Mouse (Mus musculus) neutrophil, adult 5-6 weeks (primary cell): ENCODE measurements at regions not wholly inside any gene's neighbourhood (a gene's known extent, or its start where the extent isn't known, plus 50 kb on each side); places are given as distances from the start of the nearest gene placed in this dataset.

Source experiments
- ATAC-seq: fragments of 151-379, 151-347 bp; 2 replicates; pipeline ENCODE4 v1.8.0; 2017; ENCODE audit warnings: mild to moderate bottlenecking, moderate TSS enrichment; ENCODE audit not compliant: insufficient number of reproducible peaks, poor library complexity, low FRiP score, severe bottlenecking; ENCODE audit errors: extremely low read depth

DNA sequence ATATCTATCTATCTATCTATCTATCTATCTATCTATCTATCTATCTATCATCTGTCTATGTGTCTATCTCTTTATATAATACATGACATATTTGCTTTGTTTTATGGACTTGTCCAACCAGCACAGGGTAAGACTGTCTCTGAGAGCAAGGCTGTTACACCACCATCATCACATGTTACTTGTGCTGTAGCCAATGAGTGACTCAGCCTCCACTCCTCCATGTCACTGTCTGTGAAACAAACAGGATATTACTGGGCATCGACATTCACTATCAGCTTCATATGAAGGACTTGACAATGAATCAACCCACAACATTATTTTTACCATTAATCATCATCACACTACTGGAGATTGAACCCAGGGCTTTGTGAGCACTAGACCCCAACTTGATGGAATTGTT, 549.0 kb downstream of the Med13l start:
- no peak for ATAC-seq

DNA sequence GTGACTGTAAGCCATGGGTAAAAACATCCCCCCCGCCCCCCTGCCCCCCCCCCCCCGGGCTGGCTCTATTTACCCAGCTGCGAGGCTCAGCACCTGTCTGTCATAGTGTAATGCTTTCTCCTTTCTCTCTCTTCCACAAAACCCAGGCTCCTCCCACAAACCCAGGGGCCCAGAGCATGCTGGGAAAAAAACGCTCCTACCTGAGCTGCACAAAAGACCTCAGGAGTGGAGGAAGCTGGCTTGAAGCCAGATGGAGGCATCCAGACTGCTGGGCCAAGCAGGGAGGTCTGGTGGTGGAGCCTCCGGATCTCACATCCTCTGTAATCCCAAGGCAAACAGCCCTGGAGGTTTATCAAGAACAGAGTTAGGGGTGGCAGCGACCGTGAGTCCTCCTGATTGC, 553.6 kb downstream of the Med13l start:
- ATAC-seq, result no peak

DNA sequence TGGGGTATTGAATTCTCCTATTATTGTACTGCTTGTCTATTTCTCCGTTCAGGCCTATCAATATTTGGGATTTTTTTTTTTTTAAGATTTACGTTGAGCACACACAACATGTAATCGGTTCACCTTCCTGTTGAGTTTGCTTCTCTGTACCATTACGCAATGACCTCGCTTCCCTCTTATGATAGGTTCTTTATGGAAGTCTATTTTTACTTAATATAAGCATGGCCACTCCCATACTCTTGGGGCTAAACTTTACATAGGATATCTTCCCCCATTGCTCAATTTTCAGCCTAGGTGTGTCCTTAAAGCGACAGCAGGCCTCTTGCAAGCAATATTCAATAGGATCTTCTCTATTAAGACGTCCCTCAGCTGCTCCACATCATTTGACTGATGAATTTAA, 544.7 kb upstream of the Tbx3 start:
- no peak for ATAC-seq

DNA sequence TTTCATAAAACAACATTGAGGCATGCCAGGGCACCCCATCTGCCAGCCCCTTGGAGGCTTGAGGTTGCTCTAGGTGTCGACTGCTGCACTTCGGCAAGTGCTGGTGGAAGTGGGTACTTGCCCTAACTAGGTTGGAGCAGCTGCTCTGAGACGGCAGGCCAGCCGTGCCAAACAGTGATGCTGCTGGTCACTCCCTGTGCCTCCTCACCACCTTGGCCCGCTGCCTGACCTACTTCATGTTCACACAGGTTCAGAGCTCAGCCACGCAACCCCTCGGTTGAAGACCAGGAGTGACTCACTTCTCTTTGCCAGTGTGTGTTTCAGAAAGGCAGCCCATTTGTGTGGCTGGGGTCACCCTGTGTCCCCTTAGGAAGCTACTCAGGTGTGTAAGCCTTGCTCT, 540.3 kb upstream of the Tbx3 start:
- ATAC-seq, result no peak

GRCm38 (mm10) chr5:119131461-119131860, 539.0 kb upstream of the Tbx3 start:
- no peak for ATAC-seq

GRCm38 (mm10) chr5:119133378-119133777, 537.1 kb upstream of the Tbx3 start:
- ATAC-seq, result no peak

DNA sequence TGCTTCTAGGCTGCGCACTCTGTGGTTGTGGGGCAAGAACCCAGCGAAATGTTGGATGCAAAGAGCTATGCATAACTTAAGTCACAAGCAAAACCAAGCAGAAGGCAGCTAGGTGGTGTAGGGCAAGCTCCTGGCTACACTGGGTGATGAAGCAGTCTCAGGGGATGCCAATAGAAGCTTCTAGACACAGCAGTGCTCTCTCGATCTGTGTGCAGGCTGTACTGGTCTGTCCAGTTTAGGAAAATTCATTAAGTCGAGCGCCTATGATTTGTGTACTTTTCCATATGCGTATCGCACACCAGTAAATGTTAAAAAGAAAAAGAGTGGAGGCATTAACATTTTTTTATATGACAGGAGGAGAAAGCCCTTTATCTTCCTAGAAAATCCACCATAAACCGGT, 533.6 kb upstream of the Tbx3 start:
- no peak for ATAC-seq

GRCm38 (mm10) chr5:119137409-119137808, 533.1 kb upstream of the Tbx3 start:
- ATAC-seq, result no peak

GRCm38 (mm10) chr5:119137821-119138221, 532.6 kb upstream of the Tbx3 start:
- no peak for ATAC-seq

DNA sequence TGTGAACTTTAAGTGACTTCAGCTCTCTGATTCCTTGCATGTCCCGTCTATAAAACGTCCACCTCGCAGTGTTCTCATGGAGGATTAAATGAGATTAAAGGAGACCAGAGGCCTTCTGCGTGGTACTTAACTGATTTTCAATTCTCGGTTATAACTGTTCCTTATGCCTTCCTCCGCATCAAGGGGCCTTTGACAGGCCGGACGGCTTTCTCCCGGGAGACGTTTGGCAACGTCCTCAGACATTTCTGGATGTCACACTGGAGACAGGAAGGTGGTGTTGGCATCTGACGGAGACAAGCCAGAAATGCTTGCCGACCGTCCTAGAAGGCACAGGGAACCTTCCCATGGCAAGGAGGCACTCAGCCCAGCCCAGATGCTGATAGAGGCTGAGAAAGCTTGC, 532.2 kb upstream of the Tbx3 start:
- ATAC-seq, result no peak

GRCm38 (mm10) chr5:119139336-119139735, 531.1 kb upstream of the Tbx3 start:
- ATAC-seq, result no peak

GRCm38 (mm10) chr5:119139816-119140215, 530.7 kb upstream of the Tbx3 start:
- no peak for ATAC-seq

GRCm38 (mm10) chr5:119143411-119143810, 527.1 kb upstream of the Tbx3 start:
- ATAC-seq, result no peak

GRCm38 (mm10) chr5:119149389-119150185, 520.9 kb upstream of the Tbx3 start:
- no peak for ATAC-seq

- ATAC-seq, result no peak
Observed at GRCm38 (mm10) chr5:119153086-119153485, 517.4 kb upstream of the Tbx3 start.

- ATAC-seq, result no peak
Observed at GRCm38 (mm10) chr5:119156638-119157037, 513.8 kb upstream of the Tbx3 start.

- no peak for ATAC-seq
Observed at GRCm38 (mm10) chr5:119158171-119158570, 512.3 kb upstream of the Tbx3 start.

- no peak for ATAC-seq
Observed at GRCm38 (mm10) chr5:119162132-119162675, 508.3 kb upstream of the Tbx3 start.

DNA sequence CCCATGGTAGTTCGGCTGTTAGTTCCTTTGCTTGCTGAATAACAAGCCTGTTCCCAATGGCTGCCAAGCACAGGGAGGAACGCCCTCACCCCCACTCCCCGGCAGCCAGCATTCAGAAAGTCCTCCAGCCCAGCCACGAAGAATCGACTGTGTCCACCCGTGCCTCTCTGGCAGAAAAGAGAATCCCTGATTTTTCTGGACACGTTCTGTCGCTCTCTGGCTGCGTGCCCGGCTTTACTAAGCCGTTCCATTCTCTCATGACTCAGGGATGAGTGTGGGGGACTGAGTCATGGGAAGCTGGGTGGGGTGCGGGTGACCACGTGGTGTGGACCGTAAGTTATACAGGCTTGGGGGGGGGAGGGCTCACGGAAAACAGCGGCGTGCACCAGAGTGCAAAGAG, 502.8 kb upstream of the Tbx3 start:
- ATAC-seq, result no peak

DNA sequence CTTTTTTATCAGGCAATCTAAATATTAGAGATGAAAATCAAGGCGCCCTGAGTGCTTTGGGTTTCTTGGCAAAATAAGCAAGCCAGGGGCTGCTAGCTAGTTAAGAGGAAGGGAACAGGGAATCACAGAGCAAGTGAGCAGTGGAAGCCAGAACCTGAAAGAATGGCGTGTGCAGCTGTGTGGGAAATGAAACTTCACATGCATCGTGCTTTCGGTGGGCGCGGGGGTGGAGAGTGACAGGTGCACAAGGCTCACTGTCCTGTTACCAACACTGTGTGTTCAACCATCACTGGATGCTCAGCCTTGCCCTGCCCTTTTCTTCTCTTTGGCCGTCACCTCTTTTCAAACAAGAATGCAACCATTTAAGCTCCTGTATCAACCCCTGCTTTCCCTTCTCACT, 501.2 kb upstream of the Tbx3 start:
- ATAC-seq, result no peak

GRCm38 (mm10) chr5:119171626-119172025, 498.8 kb upstream of the Tbx3 start:
- no peak for ATAC-seq
